Mouse (Mus musculus): ENCODE data around the gene Kcnab2.

GRCm38 (mm10) chr4:152406531-152406930 is 71.1 kb downstream of the Kcnab2 start:
- no peak for TF ChIP-seq MXI1 (IDR thresholded peaks at IDR 0.05; ENCODE audit: low read depth, low read length)
- no peak for TF ChIP-seq CTCF (conservative IDR thresholded peaks at IDR 0.05 in 1 of 2, IDR thresholded peaks at IDR 0.05 in 1 of 2; ENCODE audit: low read depth in 2 of 2, low read length in 2 of 2)
- TF ChIP-seq EP300 (IDR thresholded peaks at IDR 0.05; ENCODE audit: low read length) = no peak
- TF ChIP-seq ZC3H11A (IDR thresholded peaks at IDR 0.05; ENCODE audit: low read depth, low read length) = no peak
- no peak for TF ChIP-seq KAT2A (IDR thresholded peaks at IDR 0.05; ENCODE audit: insufficient replicate concordance, low read length)
- no peak for TF ChIP-seq JUN (IDR thresholded peaks at IDR 0.05; ENCODE audit: insufficient read depth, low read depth, low read length)

All from CH12.LX (cell line).